Mouse (Mus musculus) hindbrain, postnatal 0 days (tissue): Measurements from ENCODE around the gene Entpd8. TPM values are rescaled to one million over a fixed set of nuclear protein-coding genes. Genes with fewer than 3 reads are reported as not detected.

Source experiments
- ATAC-seq: fragments of 200-750 bp; cut with Nextera tagmentation; 2 replicates; pipeline ENCODE4 v1.8.0; 2017; ENCODE audit warnings: mild to moderate bottlenecking, moderate TSS enrichment, moderate library complexity
- DNase-seq: peaks from one replicate; pipeline ENCODE4 v3.0.0-alpha.2; 2015; ENCODE audit warnings: low spot score
- H3K27ac ChIP-seq: fragments of 300-500 bp; sonication (generic); 2 replicates; pipeline ENCODE4 v1.5.1; 2014; ENCODE audit warnings: mild to moderate bottlenecking
- H3K27me3 ChIP-seq: fragments of 300-500 bp; sonication (generic); 2 replicates; pipeline ENCODE4 v1.6.1; 2014; ENCODE audit warnings: low read length, mixed read lengths; ENCODE audit not compliant: insufficient read depth
- H3K36me3 ChIP-seq: fragments of 300-500 bp; sonication (generic); 2 replicates; pipeline ENCODE4 v1.6.1; 2014; ENCODE audit warnings: low read length, mixed read lengths; ENCODE audit not compliant: insufficient read depth
- H3K4me1 ChIP-seq: fragments of 300-500 bp; sonication (generic); 2 replicates; pipeline ENCODE4 v1.6.1; 2014; ENCODE audit warnings: antibody characterized with exemption, low read length, mixed read lengths; ENCODE audit not compliant: insufficient read depth
- H3K4me2 ChIP-seq: fragments of 300-500 bp; sonication (generic); 2 replicates; pipeline ENCODE4 v1.6.1; 2014; ENCODE audit warnings: low read depth, mild to moderate bottlenecking, low read length, moderate library complexity, mixed read lengths
- H3K4me3 ChIP-seq: fragments of 300-500 bp; sonication (generic); 2 replicates; pipeline ENCODE4 v1.5.1; 2014; ENCODE audit warnings: low read length
- H3K9ac ChIP-seq: fragments of 300-500 bp; sonication (generic); replicated peaks from 2 replicates; pipeline ENCODE4 v1.6.1; 2014; ENCODE audit warnings: mild to moderate bottlenecking, low read length, moderate library complexity, mixed read lengths
- H3K9me3 ChIP-seq: fragments of 300-500 bp; sonication (generic); 2 replicates; pipeline ENCODE4 v1.6.1; 2016; ENCODE audit warnings: low read length, mixed read lengths
- CTCF ChIP-seq: IDR thresholded peaks from 2 replicates; pipeline ENCODE4 v1.5.1; 2016; ENCODE audit warnings: antibody characterized with exemption, control low read depth, low read depth
- WGBS: fragments of 180-500 bp; shearing (Covaris S2); extraction: QIAGEN DNeasy Blood & Tissue Kit; methylation state at CpG from one replicate; pipeline ENCODE4 v1.1.7; 2014; 5-methylcytosine and 5-hydroxymethylcytosine counted together
- polyA plus RNA-seq: library from polyadenylated mRNA; unstranded; fragments of >200 nt; fragmentation: Nextera tagmentation; extraction: Ambion mirVana; gene quantifications from 2 replicates; pipeline ENCODE4 v1.2.1, GENCODE M21; 2015
- total RNA-seq: library from RNA; depleted of rRNA; stranded (reverse); fragments of >200 nt; gene quantifications from 2 replicates; pipeline ENCODE4 v1.2.3, GENCODE M21; 2014

Entpd8 gene
- total and polyA plus RNA-seq, 2 experiments from 2014 or later: not detected

DNA sequence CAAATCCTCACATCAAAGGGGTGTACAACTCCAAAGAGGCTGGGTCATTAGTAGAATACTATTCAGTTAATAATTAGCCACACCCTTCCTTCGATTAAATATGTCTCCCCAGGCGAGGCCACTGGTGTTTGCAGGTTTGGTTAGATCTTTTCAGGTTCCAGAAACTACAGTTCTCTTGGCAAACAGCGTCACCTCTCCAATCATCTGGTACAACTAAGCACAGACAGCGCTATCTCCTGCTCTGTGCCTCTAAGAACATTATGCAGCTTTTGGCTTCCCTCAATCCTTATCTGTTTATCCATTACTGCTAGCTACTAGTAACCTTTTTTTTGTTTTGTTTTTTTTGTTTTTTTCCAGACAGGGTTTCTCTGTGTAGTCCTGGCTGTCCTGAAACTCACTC, 10.6 kb upstream of the Entpd8 start:
- no peak overlapping the region for H3K27ac ChIP-seq
- H3K36me3 ChIP-seq: no peaks in the 10 kb centered on the region
- no peaks in the 10 kb centered on the region for H3K27me3 ChIP-seq
- TF ChIP-seq CTCF: no peak
- no peak for ATAC-seq
- H3K4me3 ChIP-seq: no peak overlapping the region
- 77% methylated on average over 4 of the region's 4 CpGs for WGBS
- no peak overlapping the region for H3K9ac ChIP-seq
- no peaks in the 10 kb centered on the region for H3K4me1 ChIP-seq
- H3K4me2 ChIP-seq: no peak overlapping the region
- DNase-seq: no peak
- H3K9me3 ChIP-seq: no peaks in the 10 kb centered on the region

DNA sequence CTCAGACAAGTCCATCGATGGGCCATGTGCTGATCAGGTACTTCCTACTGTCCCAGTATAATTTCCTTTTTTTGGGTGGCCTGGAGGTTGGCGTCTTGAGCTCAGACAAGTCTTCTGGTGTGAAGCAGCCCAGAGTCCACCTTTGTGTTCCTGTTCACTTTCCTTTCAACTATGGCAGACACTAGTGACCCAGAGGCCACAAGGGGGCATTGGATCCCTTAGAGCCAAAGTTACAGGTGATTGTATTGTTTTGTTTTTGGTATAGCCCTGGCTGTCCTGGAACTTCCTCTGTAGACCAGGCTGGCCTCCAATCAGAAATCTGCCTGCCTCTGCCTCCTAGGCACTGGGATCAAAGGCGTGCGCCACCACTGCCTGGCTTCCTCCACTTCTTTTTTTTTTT, 7.7 kb upstream of the Entpd8 start:
- Histone ChIP-seq H3K4me3 (no peak overlapping the region), H3K9ac (no peak overlapping the region), H3K9me3 (no peaks in the 10 kb centered on the region), H3K36me3 (no peaks in the 10 kb centered on the region), H3K27ac (no peak overlapping the region), H3K27me3 (no peaks in the 10 kb centered on the region), H3K4me2 (no peak overlapping the region), H3K4me1 (no peaks in the 10 kb centered on the region)
- ATAC-seq: no peak
- TF ChIP-seq CTCF: no peak
- WGBS: 91% methylated on average over 4 of the region's 4 CpGs
- no peak for DNase-seq

DNA sequence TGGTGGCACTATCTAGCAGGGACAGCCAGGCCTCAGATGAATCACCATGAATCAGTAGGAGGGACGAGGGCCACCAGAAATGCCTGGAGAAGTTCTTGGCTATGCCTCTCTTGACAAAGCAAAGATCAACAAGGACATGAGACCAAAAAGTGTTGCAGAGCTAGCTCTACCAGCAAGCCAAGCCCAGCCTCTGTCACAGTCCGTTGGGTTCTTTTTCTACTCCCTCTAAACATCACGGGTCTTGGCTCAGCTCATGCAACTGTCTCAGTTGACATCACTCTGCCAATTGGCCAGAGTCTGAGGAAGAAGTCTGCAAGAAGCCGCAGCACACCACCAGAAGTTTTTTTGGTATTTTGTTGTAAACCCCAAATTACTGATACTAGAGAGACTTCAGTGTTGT, 4.6 kb upstream of the Entpd8 start:
- DNase-seq (no peak), ATAC-seq (no peak)
- TF ChIP-seq CTCF: no peak
- Histone ChIP-seq H3K27me3 (no peaks in the 10 kb centered on the region), H3K27ac (no peak overlapping the region), H3K36me3 (no peaks in the 10 kb centered on the region), H3K4me1 (no peaks in the 10 kb centered on the region), H3K4me3 (no peak overlapping the region), H3K9me3 (no peaks in the 10 kb centered on the region), H3K4me2 (no peak overlapping the region), H3K9ac (no peak overlapping the region)
- 59% methylated on average over 4 of the region's 4 CpGs for WGBS

DNA sequence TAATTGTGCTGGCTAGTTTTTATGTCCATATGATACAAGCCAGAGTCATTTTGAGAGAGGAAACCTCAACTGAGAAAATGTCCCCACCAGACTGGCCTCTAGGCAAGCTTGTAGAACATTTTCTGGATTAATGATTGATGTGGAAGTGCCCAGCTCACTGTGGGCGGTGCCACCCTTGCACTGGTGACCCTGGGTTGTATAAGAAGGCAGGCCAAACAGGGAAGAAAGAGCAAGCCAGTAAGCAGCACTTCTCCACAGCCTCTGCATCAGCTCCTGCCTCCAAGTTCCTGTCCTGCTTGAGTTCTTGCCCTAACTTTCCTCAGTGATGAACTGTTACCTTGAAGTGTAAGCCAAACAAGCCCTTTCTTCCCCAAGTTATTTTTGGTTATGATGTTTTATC, 1.1 kb upstream of the Entpd8 start:
- Histone ChIP-seq H3K27ac (no peak overlapping the region), H3K4me3 (no peak overlapping the region), H3K9me3 (no peaks in the 10 kb centered on the region), H3K9ac (no peak overlapping the region), H3K27me3 (no peaks in the 10 kb centered on the region), H3K36me3 (no peaks in the 10 kb centered on the region), H3K4me2 (no peak overlapping the region), H3K4me1 (no peaks in the 10 kb centered on the region)
- ATAC-seq: no peak
- no peak for TF ChIP-seq CTCF
- DNase-seq: no peak
- WGBS: 76% methylated on average over 1 of the region's 1 CpGs

DNA sequence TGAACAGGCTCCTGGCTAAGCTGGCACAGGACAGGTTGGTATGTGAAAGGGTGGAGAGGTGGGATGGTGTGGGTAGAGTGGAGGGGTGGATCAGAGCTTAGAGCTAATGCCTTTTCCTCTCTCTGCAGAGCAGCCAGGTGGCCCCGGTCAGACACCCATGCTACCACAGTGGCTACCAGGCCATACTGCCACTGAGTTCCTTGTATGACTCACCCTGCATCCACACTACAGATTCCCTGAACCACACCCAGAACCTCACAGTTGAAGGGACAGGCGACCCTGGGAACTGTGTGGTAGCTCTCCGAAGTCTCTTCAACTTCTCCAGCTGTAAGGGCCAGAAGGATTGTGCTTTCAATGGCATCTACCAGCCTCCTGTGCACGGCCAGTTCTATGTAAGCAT, 3.6 kb downstream of the Entpd8 start:
- Histone ChIP-seq H3K36me3 (no peaks in the 10 kb centered on the region), H3K4me3 (no peak overlapping the region), H3K27ac (no peak overlapping the region), H3K4me1 (no peaks in the 10 kb centered on the region), H3K9ac (no peak overlapping the region), H3K27me3 (no peaks in the 10 kb centered on the region), H3K9me3 (no peaks in the 10 kb centered on the region), H3K4me2 (no peak overlapping the region)
- 76% methylated on average over 4 of the region's 4 CpGs for WGBS
- no peak for TF ChIP-seq CTCF
- DNase-seq (no peak), ATAC-seq (no peak)

DNA sequence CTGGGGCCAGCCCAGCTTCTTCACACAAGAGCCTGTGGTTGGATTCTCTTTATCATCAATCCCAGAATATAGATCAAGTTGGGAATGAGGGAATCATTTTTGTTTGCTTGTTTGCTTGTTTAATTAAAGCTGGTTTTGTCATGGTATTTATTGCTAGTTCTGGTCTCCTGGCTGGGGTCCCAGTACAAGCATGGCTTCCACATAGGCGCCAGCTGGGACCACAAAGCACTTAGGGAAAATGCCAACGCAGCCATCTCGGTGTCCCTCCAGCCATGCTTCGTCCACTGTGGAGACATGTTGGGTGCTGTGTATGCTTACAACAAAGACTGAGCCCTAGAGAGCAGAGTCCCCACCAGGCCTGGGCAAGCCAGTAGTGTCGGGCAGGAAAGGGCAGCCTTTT, 5.5 kb downstream of the Entpd8 start:
- 75% methylated on average over 5 of the region's 5 CpGs for WGBS
- Histone ChIP-seq H3K9ac (no peak overlapping the region), H3K9me3 (no peaks in the 10 kb centered on the region), H3K36me3 (no peaks in the 10 kb centered on the region), H3K4me1 (no peaks in the 10 kb centered on the region), H3K27me3 (no peaks in the 10 kb centered on the region), H3K4me2 (no peak overlapping the region), H3K27ac (no peak overlapping the region), H3K4me3 (no peak overlapping the region)
- DNase-seq (no peak), ATAC-seq (no peak)
- TF ChIP-seq CTCF: no peak

DNA sequence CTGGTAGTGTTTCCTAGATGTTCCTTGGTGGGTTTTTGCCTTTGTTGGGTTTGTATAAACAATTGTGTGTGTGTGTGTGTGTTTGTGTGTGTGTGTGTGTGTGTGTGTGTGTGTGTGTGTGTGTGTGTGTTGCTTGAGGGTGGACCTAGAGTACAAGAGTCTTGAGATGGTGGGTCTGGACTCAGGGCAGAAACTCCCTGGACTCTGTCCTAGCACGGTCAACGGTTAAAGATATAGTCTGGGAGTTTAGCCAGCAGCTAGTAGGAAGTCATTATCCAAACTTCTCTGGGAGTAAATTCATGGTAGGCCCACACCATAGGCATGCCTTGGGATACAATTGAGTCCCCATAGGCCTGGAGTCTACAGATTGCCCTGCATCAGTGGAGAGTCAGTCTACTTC, 7.7 kb downstream of the Entpd8 start:
- DNase-seq: no peak
- Histone ChIP-seq H3K4me1 (no peaks in the 10 kb centered on the region), H3K27ac (no peak overlapping the region), H3K9ac (no peak overlapping the region), H3K4me2 (no peak overlapping the region), H3K4me3 (no peak overlapping the region), H3K9me3 (no peaks in the 10 kb centered on the region), H3K36me3 (no peaks in the 10 kb centered on the region), H3K27me3 (no peaks in the 10 kb centered on the region)
- ATAC-seq: no peak
- 82% methylated on average over 2 of the region's 2 CpGs for WGBS
- no peak for TF ChIP-seq CTCF
